Mouse (Mus musculus): ENCODE data around the gene Trmt1. TPM values are rescaled to one million over a fixed set of nuclear protein-coding genes. Genes with fewer than 3 reads are reported as not detected.

Gene Trmt1
- polyA plus RNA-seq, 1 experiment from 2014 or later: 56.2 TPM

DNA sequence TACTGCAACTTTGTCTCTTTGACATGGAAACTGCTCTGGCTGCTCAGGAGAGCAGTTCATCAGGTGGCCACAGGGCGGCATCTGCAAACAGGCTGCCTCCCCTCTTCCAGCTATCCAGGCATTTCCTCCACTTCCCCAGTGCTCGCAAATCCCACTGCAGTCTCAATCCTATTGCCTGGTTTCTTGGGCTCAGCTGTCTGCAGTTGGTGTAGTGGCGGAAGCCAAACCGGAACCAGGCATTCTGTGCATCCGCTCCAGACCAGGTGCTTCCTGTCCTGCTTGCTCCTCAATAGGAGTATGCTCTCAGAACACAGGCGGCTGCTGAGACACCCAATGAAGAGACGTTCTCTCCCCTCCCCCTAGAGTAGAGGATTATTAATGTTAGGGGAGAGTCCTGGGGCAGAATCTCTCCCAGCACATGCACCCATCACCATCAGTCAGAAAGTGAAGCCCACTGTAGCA is 13.8 kb downstream of the Trmt1 start:
- peak overlapping the region; percentile 69; the same call in 1 of the 2 replicates for H3K27ac ChIP-seq
- H3K27me3 ChIP-seq (replicated peaks): peaks cover 28% of the 10 kb centered on the region
- no peaks in the 10 kb centered on the region for H3K9me3 ChIP-seq
- H3K36me3 ChIP-seq: peaks cover 33% of the 10 kb centered on the region
- no peak for ATAC-seq (ENCODE audit: insufficient read depth, low FRiP score, low read depth)
- 49% methylated on average over 7 of the region's 7 CpGs for WGBS
- H3K4me3 ChIP-seq (replicated peaks): no peak overlapping the region
- H3K4me1 ChIP-seq: peaks cover 21% of the 10 kb centered on the region
- H3K4me2 ChIP-seq: no peak overlapping the region
- no peak overlapping the region for H3K9ac ChIP-seq

DNA sequence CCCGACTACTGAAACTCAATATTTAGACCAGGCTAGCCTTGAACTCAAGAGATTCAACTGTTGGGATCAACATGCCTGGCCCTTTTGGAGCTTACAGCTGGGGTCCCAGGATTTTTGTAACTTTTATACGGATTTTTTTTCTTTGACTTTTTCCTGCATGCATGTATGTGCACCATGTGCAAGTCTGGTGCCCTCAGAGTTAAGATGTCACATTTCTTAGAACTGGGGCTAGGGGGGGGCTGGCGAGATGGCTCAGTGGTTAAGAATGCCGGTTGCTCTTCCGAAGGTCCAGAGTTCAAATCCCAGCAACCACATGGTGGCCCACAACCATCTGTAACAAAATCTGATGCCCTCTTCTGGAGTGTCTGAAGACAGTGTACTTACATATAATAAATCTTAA is 14.4 kb downstream of the Trmt1 start:
- Histone ChIP-seq H3K4me3 (replicated peaks) (no peak overlapping the region), H3K4me2 (no peak overlapping the region), H3K9me3 (no peaks in the 10 kb centered on the region), H3K9ac (no peak overlapping the region), H3K36me3 (peaks cover 29% of the 10 kb centered on the region), H3K27ac (peak overlapping the region; percentile 69; the same call in 1 of the 2 replicates), H3K4me1 (peaks cover 27% of the 10 kb centered on the region), H3K27me3 (replicated peaks) (peaks cover 28% of the 10 kb centered on the region)
- WGBS: 76% methylated on average over 5 of the region's 5 CpGs
- no peak for ATAC-seq (ENCODE audit: insufficient read depth, low FRiP score, low read depth)

DNA sequence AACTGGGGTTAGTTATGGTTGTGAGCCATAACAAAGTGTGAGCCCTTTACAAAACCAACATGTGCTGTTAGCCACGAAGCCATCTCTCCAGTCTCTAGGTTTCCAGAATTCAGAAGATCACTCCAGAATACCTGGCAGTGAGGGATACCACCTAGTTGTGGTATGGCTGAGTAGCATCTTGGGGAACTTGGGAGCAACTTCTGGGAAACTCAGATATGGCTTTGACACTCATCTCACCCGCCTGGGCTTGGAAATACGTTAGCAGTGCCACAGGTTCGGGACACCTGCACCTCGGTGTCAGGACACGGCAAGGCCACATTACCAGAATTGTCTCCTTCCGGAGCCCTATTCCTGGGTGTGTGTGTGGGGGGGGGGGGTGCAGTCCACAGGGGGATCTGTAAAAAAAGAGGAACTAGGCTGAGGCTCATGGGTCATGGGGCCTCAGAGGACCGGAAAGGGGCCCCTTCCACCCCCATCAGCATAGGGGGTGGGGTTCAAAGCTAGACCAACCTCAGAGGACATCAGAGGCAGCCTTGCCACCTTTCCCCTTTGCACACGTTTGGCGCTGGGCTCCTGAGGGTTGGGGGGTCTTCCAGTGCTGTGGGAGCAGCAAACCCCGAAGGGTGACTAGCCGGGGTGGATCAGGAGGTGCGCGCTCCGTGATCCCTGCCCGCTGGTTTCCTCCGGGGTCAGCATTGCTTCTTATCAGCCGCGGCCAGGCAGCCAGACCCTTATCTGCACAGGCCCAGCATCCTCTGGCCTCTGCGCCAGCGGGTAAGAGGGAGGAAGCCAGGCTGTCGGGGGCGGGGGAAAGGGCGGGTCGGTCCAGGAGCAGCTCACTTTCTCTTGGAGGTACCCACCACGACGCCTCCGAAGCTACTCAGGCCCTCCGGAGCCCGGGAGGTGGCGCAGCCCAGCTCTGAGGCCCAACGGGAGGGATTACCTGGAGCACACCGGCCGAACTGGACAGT is 15.1 kb downstream of the Trmt1 start, which contains the start of gene Lyl1:
TSS of gene Lyl1 (plus strand) at position 517 of the 971 bp plus-strand sequence.
- WGBS: 15% methylated on average over 34 of the region's 34 CpGs
- H3K4me2 ChIP-seq: peak within 1 kb of the TSS; percentile 54
- H3K27me3 ChIP-seq (replicated peaks): peaks cover 28% of the 10 kb centered on the region
- H3K9me3 ChIP-seq: no peaks in the 10 kb centered on the region
- peaks cover 28% of the 10 kb centered on the region for H3K36me3 ChIP-seq
- peak; percentile 82 for ATAC-seq (ENCODE audit: insufficient read depth, low FRiP score, low read depth)
- no peak within 1 kb of the TSS for H3K9ac ChIP-seq
- peaks cover 29% of the 10 kb centered on the region for H3K4me1 ChIP-seq
- peak within 1 kb of the TSS; percentile 29 for H3K4me3 ChIP-seq (replicated peaks)
- peak within 1 kb of the TSS; percentile 72 for H3K27ac ChIP-seq

DNA sequence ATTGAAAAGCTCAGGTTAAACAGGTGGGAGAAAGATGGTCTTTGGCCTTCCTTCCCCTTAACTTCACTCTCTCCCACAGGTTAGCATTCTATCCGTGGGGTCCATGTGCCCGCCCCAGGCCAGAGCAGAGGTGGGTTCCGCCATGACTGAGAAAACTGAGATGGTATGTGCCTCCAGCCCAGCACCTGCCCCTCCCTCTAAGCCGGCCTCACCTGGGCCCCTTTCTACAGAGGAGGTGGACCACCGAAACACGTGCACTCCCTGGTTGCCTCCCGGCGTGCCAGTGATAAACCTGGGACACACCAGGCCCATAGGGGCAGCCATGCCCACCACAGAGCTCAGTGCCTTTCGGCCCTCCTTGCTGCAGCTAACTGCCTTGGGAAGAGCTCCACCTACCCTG is 16.5 kb downstream of the Trmt1 start:
- H3K4me2 ChIP-seq: peak overlapping the region; percentile 54
- H3K9me3 ChIP-seq: no peaks in the 10 kb centered on the region
- WGBS: 77% methylated on average over 9 of the region's 9 CpGs
- ATAC-seq (ENCODE audit: insufficient read depth, low FRiP score, low read depth): no peak
- peak overlapping the region; percentile 29 for H3K4me3 ChIP-seq (replicated peaks)
- peaks cover 41% of the 10 kb centered on the region for H3K4me1 ChIP-seq
- H3K27ac ChIP-seq: 0 out of 2 replicates have a peak overlapping the region, but pooled peaks have one; percentile 72
- H3K9ac ChIP-seq: no peak overlapping the region
- H3K36me3 ChIP-seq: peaks cover 19% of the 10 kb centered on the region
- H3K27me3 ChIP-seq (replicated peaks): peaks cover 40% of the 10 kb centered on the region

DNA sequence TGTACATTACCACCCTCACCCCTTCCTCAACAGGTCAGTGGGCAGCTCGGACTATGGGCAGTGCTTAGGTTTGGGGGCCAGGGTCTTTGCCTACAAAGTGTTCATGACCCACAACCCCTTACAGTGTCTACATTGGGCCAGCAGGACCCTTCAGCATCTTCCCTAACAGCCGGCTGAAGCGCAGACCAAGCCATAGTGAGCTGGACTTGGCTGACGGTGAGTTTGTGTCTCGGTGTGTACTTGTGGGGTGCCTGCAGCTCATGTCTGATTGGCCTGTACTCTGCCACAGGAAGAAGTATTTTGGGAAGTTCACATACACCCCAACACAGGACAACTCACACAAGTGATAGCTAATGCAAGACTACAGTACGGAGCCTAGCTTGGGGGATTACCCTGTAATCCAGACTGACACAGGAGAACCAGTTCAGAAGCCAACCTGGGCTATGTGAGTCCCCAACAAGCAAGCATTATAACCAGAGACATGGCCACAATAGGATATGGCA is 16.9 kb downstream of the Trmt1 start:
- Histone ChIP-seq H3K9me3 (no peaks in the 10 kb centered on the region), H3K9ac (no peak overlapping the region), H3K27me3 (replicated peaks) (peaks cover 44% of the 10 kb centered on the region), H3K4me2 (peak overlapping the region; percentile 54), H3K4me3 (replicated peaks) (peak overlapping the region; percentile 29), H3K36me3 (peaks cover 17% of the 10 kb centered on the region), H3K4me1 (peaks cover 46% of the 10 kb centered on the region), H3K27ac (no peak overlapping the region)
- WGBS: 77% methylated on average over 6 of the region's 6 CpGs
- no peak for ATAC-seq (ENCODE audit: insufficient read depth, low FRiP score, low read depth)

DNA sequence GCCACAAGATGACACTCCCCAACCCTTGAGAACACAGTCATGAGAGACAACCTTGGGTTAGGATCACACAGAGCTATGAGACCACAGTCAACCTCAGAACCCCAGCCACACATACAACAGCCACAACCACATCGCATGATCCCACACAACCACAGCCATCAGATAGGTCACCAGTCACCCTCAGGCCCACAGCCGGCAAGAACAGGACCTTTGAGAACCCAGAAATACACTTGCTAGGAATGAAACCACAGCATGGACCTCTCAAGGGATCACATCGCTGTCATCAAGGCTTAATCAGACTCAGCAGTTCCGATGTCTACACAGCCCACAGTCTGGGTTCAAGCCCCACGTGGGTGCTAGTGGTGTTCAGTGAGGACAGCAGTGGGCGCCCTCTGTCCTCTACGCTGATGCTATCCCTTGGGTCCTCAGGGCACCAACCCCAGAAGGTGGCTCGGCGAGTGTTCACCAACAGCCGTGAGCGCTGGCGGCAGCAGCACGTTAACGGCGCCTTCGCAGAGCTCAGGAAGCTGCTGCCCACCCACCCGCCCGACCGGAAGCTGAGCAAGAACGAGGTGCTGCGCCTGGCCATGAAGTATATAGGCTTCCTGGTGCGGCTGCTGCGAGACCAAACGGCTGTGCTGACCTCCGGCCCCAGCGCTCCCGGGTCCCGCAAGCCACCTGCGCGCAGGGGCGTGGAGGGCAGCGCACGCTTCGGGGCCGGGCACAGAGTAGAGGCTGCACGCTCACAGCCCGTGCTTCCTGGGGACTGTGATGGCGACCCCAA is 17.6 kb downstream of the Trmt1 start:
- peak overlapping the region; percentile 31; the same call in 1 of the 2 replicates for H3K27ac ChIP-seq
- H3K4me2 ChIP-seq: peak overlapping the region; percentile 54
- WGBS: 23% methylated on average over 38 of the region's 38 CpGs
- H3K36me3 ChIP-seq: peaks cover 12% of the 10 kb centered on the region
- no peak overlapping the region for H3K9ac ChIP-seq
- no peaks in the 10 kb centered on the region for H3K9me3 ChIP-seq
- peak overlapping the region; percentile 31 for H3K4me3 ChIP-seq (replicated peaks)
- H3K27me3 ChIP-seq (replicated peaks): peaks cover 48% of the 10 kb centered on the region
- no peak for ATAC-seq (ENCODE audit: insufficient read depth, low FRiP score, low read depth)
- H3K4me1 ChIP-seq: peaks cover 50% of the 10 kb centered on the region

DNA sequence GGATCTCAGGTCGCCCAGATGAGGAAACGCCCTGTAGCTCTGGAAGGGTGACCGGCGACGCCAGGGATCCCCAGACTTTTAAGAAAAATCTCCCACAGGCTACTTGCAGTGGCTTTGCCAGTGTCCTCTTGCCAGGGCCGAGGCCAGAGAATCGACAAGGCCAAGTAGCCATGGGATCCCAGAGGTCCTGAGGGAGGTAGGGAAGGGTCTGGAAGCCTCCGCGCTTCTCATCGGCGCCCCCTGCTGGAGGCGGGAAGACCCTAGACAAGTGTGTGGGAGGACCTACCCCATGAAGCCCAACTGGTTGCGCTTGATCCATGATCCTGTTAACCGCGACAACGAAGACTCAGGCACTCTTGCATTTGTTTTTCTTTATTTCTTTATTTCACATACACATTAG is 18.2 kb downstream of the Trmt1 start:
- Histone ChIP-seq H3K27ac (peak overlapping the region; percentile 31; the same call in 1 of the 2 replicates), H3K9ac (no peak overlapping the region), H3K4me2 (peak overlapping the region; percentile 54), H3K27me3 (replicated peaks) (peaks cover 50% of the 10 kb centered on the region), H3K9me3 (no peaks in the 10 kb centered on the region), H3K4me3 (replicated peaks) (peak overlapping the region; percentile 31), H3K4me1 (peaks cover 57% of the 10 kb centered on the region), H3K36me3 (peaks cover 6% of the 10 kb centered on the region; the same call in 1 of the 2 replicates)
- no peak for ATAC-seq (ENCODE audit: insufficient read depth, low FRiP score, low read depth)
- WGBS: 15% methylated on average over 16 of the region's 16 CpGs

DNA sequence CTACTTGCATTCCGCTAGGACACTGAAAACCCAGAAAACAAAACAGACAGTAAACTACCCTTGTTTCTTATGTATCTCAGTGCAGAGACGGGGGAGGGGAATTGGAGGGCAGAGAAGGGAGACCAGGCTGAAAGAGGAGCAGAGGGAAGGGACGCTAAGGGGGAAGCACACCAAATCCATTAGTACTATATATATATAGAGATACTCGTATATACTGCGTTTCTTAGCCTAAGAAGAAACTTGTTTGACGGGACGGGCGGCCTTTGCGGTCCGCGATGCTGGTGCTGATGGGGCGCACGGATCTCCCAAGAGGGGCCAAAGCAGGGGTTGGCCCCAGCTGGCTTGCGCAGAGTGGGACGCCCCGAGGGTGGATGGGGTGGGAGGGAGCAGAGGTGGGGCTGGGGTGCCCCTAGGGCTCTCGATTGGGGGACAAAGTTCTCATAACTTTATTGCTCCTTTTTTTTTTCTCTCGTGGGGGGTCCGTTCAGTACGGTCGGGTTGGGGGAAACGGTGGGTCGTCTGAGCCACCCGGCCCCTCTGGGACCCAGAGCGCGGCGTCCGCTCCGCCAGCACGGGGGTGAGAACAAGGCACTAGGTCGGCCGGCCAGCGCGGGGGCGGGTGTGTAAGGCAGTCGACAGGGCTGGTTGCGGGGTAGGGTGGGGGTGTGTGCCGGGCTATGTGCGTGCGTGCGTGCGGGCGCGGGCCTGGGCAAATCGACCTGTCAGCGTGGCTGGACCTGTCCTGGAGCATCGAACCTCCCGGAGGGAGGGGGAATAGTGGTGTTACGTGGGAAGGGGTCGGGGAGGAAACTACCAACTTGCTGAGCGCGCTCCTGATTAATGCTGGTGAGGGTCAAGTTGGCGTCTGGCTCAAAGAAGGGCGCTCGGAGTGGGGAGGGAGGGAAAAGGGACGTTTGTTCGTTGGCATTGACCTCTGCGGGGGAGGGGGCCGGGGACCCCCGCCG is 19.0 kb downstream of the Trmt1 start:
- Histone ChIP-seq H3K27ac (peak overlapping the region; percentile 65), H3K4me3 (replicated peaks) (peak overlapping the region; percentile 31), H3K4me1 (peaks cover 61% of the 10 kb centered on the region), H3K27me3 (replicated peaks) (peaks cover 50% of the 10 kb centered on the region), H3K36me3 (0 out of 2 replicates have a peak, but pooled peaks cover 3% of the 10 kb centered on the region), H3K9me3 (no peaks in the 10 kb centered on the region), H3K4me2 (peak overlapping the region; percentile 54), H3K9ac (no peak overlapping the region; the same call in 1 of the 2 replicates)
- 12% methylated on average over 57 of the region's 61 CpGs for WGBS
- ATAC-seq (ENCODE audit: insufficient read depth, low FRiP score, low read depth): no peak

DNA sequence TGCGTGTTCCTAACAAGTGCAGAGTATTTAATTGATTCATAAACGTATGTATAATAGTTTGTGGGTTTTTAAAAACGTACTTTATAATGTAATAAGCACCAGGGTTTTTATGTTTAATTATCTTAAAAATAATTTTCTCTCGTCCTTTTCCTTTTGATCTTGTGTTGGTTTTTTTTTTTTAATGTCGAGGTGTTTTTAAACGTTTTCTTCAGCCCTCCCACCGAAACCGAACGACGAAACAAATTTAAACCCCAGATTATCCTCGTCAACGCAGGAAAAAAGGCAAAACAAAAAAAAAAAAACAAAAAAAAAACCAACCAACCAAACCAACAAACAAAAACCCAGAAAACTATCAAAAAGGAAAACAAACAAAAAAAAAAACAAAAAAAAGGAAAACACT is 19.9 kb downstream of the Trmt1 start:
- H3K27ac ChIP-seq: peak overlapping the region; percentile 13; the same call in 1 of the 2 replicates
- 23% methylated on average over 12 of the region's 12 CpGs for WGBS
- 0 out of 2 replicates have a peak, but pooled peaks cover 3% of the 10 kb centered on the region for H3K36me3 ChIP-seq
- no peaks in the 10 kb centered on the region for H3K9me3 ChIP-seq
- H3K4me1 ChIP-seq: peaks cover 61% of the 10 kb centered on the region
- peak overlapping the region; percentile 54 for H3K4me2 ChIP-seq
- no peak for ATAC-seq (ENCODE audit: insufficient read depth, low FRiP score, low read depth)
- peaks cover 50% of the 10 kb centered on the region for H3K27me3 ChIP-seq (replicated peaks)
- peak overlapping the region; percentile 37 for H3K4me3 ChIP-seq (replicated peaks)
- no peak overlapping the region for H3K9ac ChIP-seq

DNA sequence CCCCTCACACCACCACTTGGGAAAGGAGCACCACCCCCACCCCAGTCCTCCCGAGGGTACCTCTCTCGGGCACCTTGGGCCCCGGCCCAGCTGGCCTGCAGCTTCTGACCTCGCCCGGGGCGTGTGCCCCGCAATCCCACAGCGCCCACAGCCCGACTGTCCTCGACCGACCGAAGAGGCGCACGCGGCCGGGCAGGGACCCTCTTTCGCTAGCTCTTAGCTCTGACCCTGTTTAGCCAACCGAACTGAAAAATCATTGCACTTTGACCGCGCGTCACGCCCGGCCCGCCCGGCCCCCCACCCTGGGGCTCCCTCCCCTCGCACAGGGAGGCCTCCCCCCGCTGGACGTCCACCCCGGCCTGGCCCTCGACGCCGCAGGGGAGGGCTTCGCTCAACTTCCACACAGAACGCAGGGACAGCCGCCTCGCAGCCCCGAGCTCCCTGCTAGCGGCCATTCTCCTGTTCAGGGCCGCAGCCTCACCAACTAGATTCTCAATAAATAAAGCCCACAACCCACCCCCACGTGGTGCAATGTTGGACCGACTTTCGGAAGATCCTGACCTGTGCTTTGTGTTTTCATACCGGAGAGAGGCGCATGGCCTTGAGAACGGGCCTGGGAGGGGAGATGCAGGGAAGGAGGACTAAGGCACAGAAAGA is 20.6 kb downstream of the Trmt1 start:
- Histone ChIP-seq H3K27ac (peak overlapping the region; percentile 84), H3K9me3 (no peaks in the 10 kb centered on the region), H3K4me3 (replicated peaks) (peak overlapping the region; percentile 37), H3K36me3 (0 out of 2 replicates have a peak, but pooled peaks cover 3% of the 10 kb centered on the region), H3K27me3 (replicated peaks) (peaks cover 48% of the 10 kb centered on the region), H3K4me2 (peak overlapping the region; percentile 48), H3K9ac (no peak overlapping the region), H3K4me1 (peaks cover 63% of the 10 kb centered on the region)
- 0 out of 2 replicates have a peak, but pooled peaks have one; percentile 3 for ATAC-seq (ENCODE audit: insufficient read depth, low FRiP score, low read depth)
- 17% methylated on average over 45 of the region's 45 CpGs for WGBS
